Mouse (Mus musculus) layer of hippocampus, postnatal 10 days (tissue): ENCODE measurements around the gene Car10. TPM values are rescaled to one million over a fixed set of nuclear protein-coding genes. Genes with fewer than 3 reads are reported as not detected.

ENCODE experiments used
- DNase-seq, 2 experiments: peaks; one replicate each; pipeline ENCODE4 v3.0.0; 2021; ENCODE audit warnings: low spot score in 2 of 2
- total RNA-seq, 2 experiments: library from RNA; stranded (reverse); gene quantifications; 2 replicates each; pipeline ENCODE4 v1.2.3; 2021

Gene Car10
- total RNA-seq, 2 experiments from 2014 or later, result 27.5 to 28.1 TPM

DNA sequence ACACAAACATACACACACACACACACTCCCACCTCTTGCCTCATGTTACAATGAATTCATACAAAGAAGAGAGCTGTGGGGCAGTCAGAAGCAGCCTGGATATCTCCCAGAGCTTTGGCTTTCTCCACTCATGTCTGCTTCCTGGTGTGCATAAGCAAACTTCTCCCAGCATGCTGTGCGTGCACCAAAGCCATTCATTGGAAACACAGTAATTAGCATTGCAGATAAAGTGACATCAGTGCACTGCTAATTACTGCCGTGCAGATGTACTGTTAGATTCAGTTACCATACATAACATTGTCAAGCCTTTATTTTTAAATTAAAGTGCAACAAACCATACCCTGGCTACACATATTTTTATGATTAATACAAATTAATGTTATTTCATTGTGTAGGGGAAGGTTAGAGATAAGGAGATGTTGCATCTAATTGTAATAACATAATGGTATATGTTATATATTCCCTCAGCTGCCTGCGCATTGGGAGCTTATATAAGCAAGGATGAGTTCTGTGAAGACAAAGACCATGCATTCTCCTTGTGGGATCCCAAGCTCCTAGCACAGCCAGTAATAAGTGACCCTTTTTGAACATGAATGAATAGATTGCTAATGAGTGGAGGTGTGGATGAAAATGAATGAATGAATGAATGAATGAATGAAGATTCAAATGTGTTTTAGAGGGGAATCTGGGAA is 390.2 kb downstream of the Car10 start:
- DNase-seq, result no peak

GRCm38 (mm10) chr11:93490211-93490820 is 392.5 kb downstream of the Car10 start:
- no peak for DNase-seq

DNA sequence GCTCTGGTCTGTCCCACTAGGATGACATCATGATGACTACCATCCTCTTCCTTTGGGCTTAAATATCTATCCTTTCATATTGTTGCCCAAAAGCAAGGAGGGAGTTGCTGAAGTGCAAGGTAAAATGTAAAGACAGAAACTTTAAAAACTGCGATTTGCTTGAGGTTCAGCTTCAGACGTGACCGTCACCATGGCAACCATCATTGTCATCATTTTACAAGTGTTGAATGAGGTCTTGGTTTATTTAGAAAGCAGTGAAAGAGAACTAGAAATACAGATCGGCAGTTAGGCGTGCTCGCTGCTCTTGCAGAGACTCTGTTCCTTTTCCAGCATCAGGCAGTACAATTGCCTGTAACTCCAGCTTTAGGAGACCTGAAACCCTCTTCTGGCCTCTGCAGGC is 400.1 kb downstream of the Car10 start:
- no peak for DNase-seq

GRCm38 (mm10) chr11:93500442-93500841 is 402.6 kb downstream of the Car10 start:
- no peak for DNase-seq

- no peak for DNase-seq
Measured at GRCm38 (mm10) chr11:93501671-93502070, 403.8 kb downstream of the Car10 start.

- DNase-seq, result no peak
Measured at GRCm38 (mm10) chr11:93502864-93503263, 405.0 kb downstream of the Car10 start.

GRCm38 (mm10) chr11:93503469-93503868 is 405.6 kb downstream of the Car10 start:
- DNase-seq, result peak in 1 of 2 experiments; percentile 21

GRCm38 (mm10) chr11:93509527-93510235 is 411.9 kb downstream of the Car10 start:
- DNase-seq, result no peak

DNA sequence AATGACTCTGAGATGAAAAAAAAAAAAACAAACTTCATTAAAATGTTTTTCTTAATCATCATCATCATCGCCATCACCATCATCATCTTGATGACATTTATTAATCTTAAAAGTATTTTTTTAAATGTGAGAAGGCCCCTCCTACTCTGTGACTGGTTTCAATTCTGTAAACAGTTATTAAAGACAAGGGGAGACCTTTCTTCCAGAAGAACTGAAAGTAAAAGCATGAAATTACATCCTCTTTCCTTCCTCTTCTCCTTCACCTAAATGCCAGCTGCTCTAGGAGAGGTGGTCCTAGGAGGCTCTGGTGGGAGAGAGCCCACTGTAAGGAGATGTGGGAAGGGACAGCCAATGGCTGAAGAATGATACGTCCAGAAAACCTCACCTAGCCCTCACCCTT is 415.0 kb downstream of the Car10 start:
- no peak for DNase-seq

GRCm38 (mm10) chr11:93514396-93514795 is 416.6 kb downstream of the Car10 start:
- no peak for DNase-seq

DNA sequence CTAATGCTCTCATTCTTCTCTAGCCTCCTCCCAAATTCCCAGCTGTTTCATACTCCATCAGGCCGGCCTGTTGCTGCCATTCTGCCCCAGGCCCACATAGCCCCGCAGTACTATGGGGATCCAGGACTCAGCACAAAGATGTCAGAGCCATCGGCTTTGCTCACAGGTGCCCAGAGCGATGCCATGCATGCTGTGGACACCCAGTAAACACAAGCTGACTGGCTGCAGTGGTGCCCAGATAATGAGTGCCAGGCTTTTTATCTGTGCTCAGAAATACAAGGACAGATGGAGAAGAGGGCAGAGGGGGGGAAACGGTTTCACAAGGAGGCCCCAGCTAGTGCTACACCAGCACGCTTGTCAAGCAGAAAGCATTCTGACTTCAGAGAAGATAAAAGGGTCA is 417.7 kb downstream of the Car10 start:
- DNase-seq, result no peak

GRCm38 (mm10) chr11:93516216-93516615 is 418.4 kb downstream of the Car10 start:
- DNase-seq, result no peak

- no peak for DNase-seq
Measured at GRCm38 (mm10) chr11:93516946-93517345, 419.1 kb downstream of the Car10 start.

DNA sequence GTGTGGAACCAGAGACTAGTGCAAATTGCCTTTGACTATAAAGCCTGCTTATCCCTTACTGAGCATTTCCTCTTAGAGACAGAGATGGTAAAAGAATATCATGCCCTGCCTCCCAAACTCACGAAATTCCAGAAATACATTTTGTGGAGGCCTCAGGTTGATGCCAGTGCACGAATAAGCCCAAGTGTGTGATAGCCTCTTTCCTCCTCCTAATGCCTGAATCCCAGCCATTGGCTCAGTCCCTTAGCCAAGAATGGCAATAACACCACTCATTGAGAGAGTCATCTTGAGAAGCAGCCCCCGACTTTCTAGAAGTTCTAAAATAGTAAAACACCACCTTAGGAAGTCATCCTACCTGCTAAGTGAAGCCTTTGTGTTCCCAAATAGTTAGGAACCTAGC is 424.7 kb downstream of the Car10 start:
- DNase-seq, result no peak

- DNase-seq, result no peak
Measured at GRCm38 (mm10) chr11:93525921-93526320, 428.1 kb downstream of the Car10 start.

- peak; percentile 10 to 25 for DNase-seq
Measured at GRCm38 (mm10) chr11:93531029-93531680, 433.3 kb downstream of the Car10 start.

DNA sequence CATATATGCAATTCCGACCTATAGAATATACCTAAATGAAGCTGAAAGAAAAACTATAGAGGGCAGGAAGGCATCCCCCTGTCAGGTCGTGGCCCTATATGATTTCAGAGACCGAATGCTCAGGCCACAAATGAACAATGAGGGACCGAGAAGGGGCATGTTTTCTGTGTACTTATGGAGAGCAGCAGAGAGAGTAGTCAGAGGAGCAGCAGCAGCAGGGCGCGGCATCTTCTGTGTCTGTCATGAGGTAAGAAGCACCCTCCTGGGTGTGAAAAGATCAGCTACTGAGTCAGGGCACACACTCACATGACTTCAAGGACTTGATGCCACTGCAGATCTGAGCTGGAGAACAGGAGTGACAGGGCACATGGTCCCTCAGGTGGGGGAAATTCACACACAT is 438.4 kb downstream of the Car10 start:
- DNase-seq, result no peak

DNA sequence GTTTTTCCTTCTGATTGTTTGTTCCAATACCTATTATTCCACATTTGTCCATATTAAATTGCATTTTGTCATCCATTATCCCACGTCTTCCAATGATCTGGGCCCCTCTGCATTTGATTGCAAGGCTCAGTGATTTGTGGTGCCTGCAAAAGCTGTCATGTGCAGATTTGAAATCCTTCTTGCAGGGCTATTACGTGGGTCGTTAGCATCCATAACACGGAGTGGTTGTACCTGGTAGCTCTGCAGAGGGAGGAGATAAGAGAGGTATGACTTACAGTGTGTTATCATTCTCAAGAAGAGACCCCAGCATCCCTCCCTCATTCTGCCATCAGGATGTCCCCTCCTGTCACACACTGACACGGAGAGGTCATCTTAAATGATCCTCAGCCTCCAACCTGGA is 451.1 kb downstream of the Car10 start:
- no peak for DNase-seq

- peak; percentile 72 to 75 for DNase-seq
Measured at GRCm38 (mm10) chr11:93550908-93551307, 453.1 kb downstream of the Car10 start.

DNA sequence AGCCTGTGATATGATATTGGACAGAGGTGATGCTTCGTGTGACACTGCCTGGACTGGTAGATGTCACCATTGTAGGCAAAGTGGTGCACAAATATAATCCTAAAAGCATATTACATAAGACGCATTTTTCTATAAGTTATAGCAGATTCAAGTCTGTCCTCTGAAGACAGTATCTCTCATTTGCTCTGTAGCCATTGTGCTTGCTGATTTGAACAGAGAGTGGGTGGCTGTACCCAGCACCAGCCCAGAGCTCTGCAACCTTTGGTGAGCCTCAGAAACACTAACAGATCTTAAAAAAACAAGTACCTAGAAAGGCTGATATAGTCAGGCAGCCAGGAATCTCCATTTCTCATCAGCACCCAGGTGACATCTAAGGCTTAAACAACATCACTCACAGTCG is 461.3 kb downstream of the Car10 start:
- no peak for DNase-seq

DNA sequence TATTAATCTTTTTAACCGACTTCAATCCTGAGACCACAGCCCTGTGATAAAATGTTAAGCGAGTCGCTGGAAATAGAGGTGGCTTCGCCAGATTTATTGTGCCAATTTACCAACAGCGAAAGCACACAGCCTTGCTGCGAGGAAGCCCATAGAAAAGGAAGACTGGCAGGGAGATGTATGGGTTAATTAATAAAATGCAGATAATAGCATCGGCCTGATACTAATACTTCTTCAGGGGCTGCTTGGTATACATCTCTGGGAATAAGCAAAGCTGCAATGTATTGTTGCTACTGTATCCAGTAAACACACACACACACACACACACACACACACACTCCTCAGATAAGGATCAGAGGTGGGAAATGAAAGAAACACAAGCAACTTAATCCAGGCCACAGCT is 462.7 kb downstream of the Car10 start:
- no peak for DNase-seq

- DNase-seq, result no peak
Measured at GRCm38 (mm10) chr11:93562330-93562865, 464.6 kb downstream of the Car10 start.
